ENCODE assay signal across 8 mouse cellular contexts in the genomic region with DNA sequence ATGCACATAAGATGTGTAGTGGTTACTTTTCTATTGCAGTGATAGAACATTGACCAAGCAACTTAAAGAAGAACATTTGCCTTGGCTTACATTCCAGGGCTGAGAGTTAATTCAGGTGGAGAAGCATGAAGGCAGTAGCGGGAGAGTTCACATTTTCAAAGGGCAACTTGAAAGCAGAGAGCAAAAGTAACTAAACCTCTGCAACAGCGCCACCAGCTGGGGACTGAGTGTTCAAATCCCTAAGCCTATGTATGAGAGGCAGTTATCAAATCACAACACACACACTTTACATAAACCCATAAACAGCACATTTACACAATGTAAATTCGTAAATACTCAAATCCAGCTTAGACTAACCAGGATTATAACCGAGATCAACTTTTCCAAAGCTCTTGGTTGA. TPM values are rescaled to one million over a fixed set of nuclear protein-coding genes. Genes with fewer than 3 reads are reported as not detected.
DNase-seq lines count a peak whose midpoint lies in the region.

No protein-coding gene starts in this region.

- peak; percentile 85 for DNase-seq in CD4-positive helper T cell, adult 2 months (ENCODE audit: low read depth, low spot score)
- DNase-seq in MEL-GATA-1-ER (ENCODE audit: extremely low read depth, low read depth): peak; percentile 92
- peak; percentile 43 for DNase-seq in cerebellum, adult 8-10 months
- peak; percentile 39 to 72 for DNase-seq in gastrocnemius, adult 8-10 months (ENCODE audit: low spot score in 2 of 2)
- DNase-seq in kidney, postnatal 4 days: peak; percentile 92 to 93
- DNase-seq in lung, adult 18-20 months: peak; percentile 69 to 78
- peak; percentile 84 to 90 for DNase-seq in right cerebral cortex, postnatal 10 days (ENCODE audit: low spot score in 2 of 2)
- peak; percentile 78 for DNase-seq in urinary bladder, postnatal 25 days (ENCODE audit: low spot score)

RNA-seq across cellular contexts. Expression of a gene that starts 1.7 kb away (rescaled TPM):
- 10 to 100 TPM; 38.5 to 46.0 (median 40.4) TPM for total RNA-seq in gastrocnemius, adult 8-10 months (2022)

Comparison
In these comparisons a context has a peak if more than half of its experiments do, and no peak if none do; other contexts are left out.
1. Peak in every context shown above with its lines: DNase-seq.